Mouse (Mus musculus): ENCODE results near the gene Ctnna2.

Gene Ctnna2

GRCm38 (mm10) chr6:77425746-77426145, 553.8 kb downstream of the Ctnna2 start:
- in situ Hi-C loops (cut with MseI, MboI): no loop called here

GRCm38 (mm10) chr6:77424826-77425225, 554.7 kb downstream of the Ctnna2 start:
- in situ Hi-C loops (cut with MseI, MboI): no loop called here

GRCm38 (mm10) chr6:77421564-77422139, 557.8 kb downstream of the Ctnna2 start:
- in situ Hi-C loops (cut with MseI, MboI): no loop called here

- in situ Hi-C loops (cut with MseI, MboI): no loop called here
Observed at GRCm38 (mm10) chr6:77416999-77417398, 562.5 kb downstream of the Ctnna2 start.

- in situ Hi-C loops (cut with MseI, MboI): no loop called here
Observed at GRCm38 (mm10) chr6:77413530-77413929, 566.0 kb downstream of the Ctnna2 start.

- in situ Hi-C loops (cut with MseI, MboI): no loop called here
Observed at GRCm38 (mm10) chr6:77408481-77408880, 571.0 kb downstream of the Ctnna2 start.

GRCm38 (mm10) chr6:77400751-77401150, 578.7 kb downstream of the Ctnna2 start:
- in situ Hi-C loops (cut with MseI, MboI): no loop called here

- in situ Hi-C loops (cut with MseI, MboI): no loop called here
Observed at GRCm38 (mm10) chr6:77391663-77392062, 587.8 kb downstream of the Ctnna2 start.

- in situ Hi-C loops (cut with MseI, MboI): no loop called here
Observed at GRCm38 (mm10) chr6:77381309-77381708, 598.2 kb downstream of the Ctnna2 start.

GRCm38 (mm10) chr6:77373132-77373531, 606.4 kb downstream of the Ctnna2 start:
- in situ Hi-C loops (cut with MseI, MboI): no loop called here

GRCm38 (mm10) chr6:77371147-77371546, 608.4 kb downstream of the Ctnna2 start:
- in situ Hi-C loops (cut with MseI, MboI): no loop called here

- in situ Hi-C loops (cut with MseI, MboI): no loop called here
Observed at GRCm38 (mm10) chr6:77358471-77358837, 621.0 kb downstream of the Ctnna2 start.

GRCm38 (mm10) chr6:77357748-77358470, 621.6 kb downstream of the Ctnna2 start:
- in situ Hi-C loops (cut with MseI, MboI): no loop called here

- in situ Hi-C loops (cut with MseI, MboI): no loop called here
Observed at GRCm38 (mm10) chr6:77354826-77355225, 624.7 kb downstream of the Ctnna2 start.

GRCm38 (mm10) chr6:77343781-77344180, 635.7 kb downstream of the Ctnna2 start:
- in situ Hi-C loops (cut with MseI, MboI): no loop called here

GRCm38 (mm10) chr6:77335537-77335936, 644.0 kb downstream of the Ctnna2 start:
- in situ Hi-C loops (cut with MseI, MboI): no loop called here

GRCm38 (mm10) chr6:77324748-77325147, 654.8 kb downstream of the Ctnna2 start:
- in situ Hi-C loops (cut with MseI, MboI): no loop called here

- in situ Hi-C loops (cut with MseI, MboI): no loop called here
Observed at GRCm38 (mm10) chr6:77324327-77324726, 655.2 kb downstream of the Ctnna2 start.

- in situ Hi-C loops (cut with MseI, MboI): no loop called here
Observed at GRCm38 (mm10) chr6:77306796-77307195, 672.7 kb downstream of the Ctnna2 start.

- in situ Hi-C loops (cut with MseI, MboI): no loop called here
Observed at GRCm38 (mm10) chr6:77301305-77301704, 678.2 kb downstream of the Ctnna2 start.

- in situ Hi-C loops (cut with MseI, MboI): no loop called here
Observed at GRCm38 (mm10) chr6:77291415-77291814, 688.1 kb downstream of the Ctnna2 start.

- in situ Hi-C loops (cut with MseI, MboI): no loop called here
Observed at GRCm38 (mm10) chr6:77288402-77288801, 691.1 kb downstream of the Ctnna2 start.

GRCm38 (mm10) chr6:77286317-77286716, 693.2 kb downstream of the Ctnna2 start:
- in situ Hi-C loops (cut with MseI, MboI): no loop called here

- in situ Hi-C loops (cut with MseI, MboI): no loop called here
Observed at GRCm38 (mm10) chr6:77278794-77279193, 700.7 kb downstream of the Ctnna2 start.

Measured in mouse trophoblast stem cell (cell line).